Mouse (Mus musculus) heart, adult 11 months (tissue): ENCODE measurements at regions not wholly inside any gene's neighbourhood (a gene's known extent, or its start where the extent isn't known, plus 50 kb on each side); places are given as distances from the start of the nearest gene placed in this dataset.
"Not testable (repeated sequence)": the region's sequence is repeated elsewhere in the genome, so short reads cannot be mapped to it uniquely, and the experiment has no call there.

Experiments
- DNase-seq: peaks from one replicate; pipeline ENCODE4 v3.0.0; 2022

GRCm38 (mm10) chr2:107869304-107869958 is 579.0 kb downstream of the Kcna4 start:
- DNase-seq: peak; percentile 45

DNA sequence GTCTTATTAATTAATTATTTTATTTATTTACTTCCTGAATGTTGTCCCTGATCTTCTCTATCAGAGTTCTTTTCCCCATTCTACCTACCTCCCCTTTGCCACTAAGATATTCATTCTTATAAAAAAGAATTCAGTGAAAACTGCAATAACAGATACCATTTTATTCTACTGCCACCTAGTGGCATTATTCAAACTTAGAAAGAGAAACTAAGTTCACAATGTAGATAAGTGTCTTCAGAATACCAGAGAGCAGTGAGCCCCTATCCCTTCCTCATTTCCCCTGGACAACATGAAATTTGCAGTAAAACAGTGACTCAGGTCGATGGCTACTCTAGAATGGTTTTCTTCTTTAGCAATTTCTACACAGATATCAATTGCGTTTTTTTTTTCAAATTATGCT is 589.2 kb downstream of the Kcna4 start:
- no peak for DNase-seq

DNA sequence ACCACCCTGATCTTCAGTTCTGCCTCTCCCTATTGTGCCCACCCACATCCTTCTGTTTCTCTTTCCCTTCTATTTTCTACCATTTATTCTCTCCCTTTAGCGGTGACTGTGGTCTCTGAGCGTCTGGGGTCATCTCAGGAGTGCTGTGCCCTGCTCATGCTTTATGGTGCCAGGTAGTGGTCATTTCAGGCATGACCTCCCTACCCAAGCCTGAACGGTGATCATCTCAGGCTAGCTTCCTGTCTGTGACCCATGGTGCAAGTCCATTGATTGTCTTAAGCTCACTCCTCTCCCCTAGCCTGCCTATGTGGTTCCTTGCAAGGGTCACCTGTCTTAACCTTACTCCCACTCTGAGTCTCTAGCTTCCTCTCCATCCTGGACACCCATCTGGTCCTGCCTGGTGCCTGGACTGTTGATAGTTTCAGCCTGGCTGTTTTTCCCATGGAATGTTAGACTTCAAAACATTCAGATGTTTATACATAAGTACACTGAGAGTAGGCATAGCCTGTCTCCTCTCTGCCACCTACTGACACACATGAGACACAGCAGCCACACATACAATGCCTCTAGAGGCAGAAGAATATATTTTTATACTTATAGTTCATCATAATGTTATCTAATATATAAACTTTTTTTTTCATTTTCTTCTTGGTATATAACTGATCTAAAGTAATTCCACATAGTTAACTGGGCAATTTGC is 595.8 kb downstream of the Kcna4 start:
- no peak for DNase-seq

- DNase-seq: no peak
Observed at GRCm38 (mm10) chr2:107888245-107888644, 597.8 kb downstream of the Kcna4 start.

DNA sequence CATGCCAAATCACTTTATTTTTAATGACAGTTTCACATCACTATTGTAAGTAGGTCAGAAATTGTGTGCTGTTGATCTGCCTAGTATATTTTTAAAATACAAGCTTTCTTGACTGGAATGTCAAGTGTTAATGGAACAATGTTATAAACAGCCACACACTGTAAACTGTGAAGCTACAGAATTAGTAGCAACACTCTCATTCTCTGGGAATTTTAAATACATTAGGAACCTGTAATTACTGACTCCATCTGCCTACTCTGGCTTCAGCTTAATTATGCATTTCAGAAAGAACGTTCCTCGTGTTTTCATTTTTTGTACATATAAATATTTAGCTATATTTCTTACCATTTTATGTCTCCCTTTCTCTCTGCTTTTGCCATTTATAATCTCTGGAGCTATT is 634.7 kb downstream of the Kcna4 start:
- no peak for DNase-seq

- DNase-seq: no peak
Observed at GRCm38 (mm10) chr2:107926606-107927005, 636.2 kb downstream of the Kcna4 start.

- DNase-seq: no peak
Observed at GRCm38 (mm10) chr2:107935336-107935735, 644.9 kb downstream of the Kcna4 start.

- no peak for DNase-seq
Observed at GRCm38 (mm10) chr2:107935775-107936174, 645.3 kb downstream of the Kcna4 start.

DNA sequence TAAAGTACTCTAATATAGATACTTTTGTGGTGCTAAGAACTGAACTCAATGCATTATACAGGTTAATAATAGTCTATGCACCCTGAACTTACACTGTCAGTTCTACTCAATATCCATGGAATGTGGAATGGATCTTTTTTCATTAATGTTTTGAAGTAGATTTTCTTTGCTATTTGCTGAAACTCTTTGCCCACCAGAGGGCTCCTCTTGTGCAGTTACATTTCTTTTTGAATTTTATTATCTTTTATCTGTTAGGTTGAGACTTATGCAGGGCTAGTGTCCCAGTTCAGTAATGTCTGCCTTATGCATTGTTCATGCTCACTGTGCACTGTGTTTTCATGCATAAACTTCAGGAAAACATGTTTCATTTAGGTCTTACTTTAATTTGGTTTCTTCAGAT is 650.9 kb downstream of the Kcna4 start:
- DNase-seq: peak; percentile 49

DNA sequence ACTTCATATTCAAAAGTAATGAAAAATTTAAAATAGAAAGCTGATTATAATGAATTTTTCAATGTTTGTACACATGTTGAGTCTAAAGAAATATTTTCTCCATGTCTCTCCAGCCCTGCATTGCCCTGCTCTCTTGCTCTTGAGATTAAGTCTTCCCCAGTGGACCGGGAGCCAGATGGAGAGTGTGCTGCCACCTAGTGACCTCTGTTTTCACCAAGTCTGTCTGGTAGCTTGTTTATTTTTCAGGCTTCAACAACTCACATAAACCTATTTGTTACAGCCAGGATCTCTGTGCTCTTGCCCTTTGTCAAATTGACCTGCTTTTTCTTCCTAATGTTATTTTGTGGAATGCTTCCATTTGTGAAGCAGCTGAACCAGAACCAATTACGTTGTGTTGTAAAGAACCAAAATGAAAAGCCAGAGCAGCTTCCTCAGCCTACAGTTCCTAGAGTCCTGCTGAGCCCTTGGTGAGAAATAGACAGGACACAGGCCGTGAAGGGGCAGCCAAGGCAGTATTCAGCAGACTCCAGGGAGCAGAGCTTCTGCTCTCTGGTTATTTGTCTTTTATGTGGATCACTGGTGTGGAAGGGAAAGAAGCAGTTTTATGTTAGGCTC is 655.5 kb downstream of the Kcna4 start:
- DNase-seq: no peak

DNA sequence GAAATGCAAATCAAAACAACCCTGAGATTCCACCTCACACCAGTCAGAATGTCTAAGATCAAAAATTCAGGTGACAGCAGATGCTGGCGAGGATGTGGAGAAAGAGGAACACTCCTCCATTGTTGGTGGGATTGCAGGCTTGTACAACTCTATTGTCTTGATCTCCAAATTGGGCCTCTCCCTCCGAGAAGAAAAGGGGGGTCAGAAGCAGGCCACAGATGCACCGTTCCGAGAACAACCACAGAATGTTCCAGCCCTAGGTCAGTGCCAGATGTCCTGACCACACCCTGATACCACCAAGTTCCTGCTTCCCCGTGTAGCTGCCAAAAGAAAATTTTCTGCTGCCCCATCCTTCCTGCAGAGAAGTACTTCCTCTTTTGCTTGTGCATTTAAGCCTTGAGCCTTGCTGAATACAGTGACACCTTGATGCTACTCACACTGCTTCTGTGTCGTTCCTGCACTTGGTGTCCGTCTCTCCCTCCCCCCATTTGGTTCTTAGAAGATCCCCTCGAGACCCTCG is 665.2 kb downstream of the Kcna4 start:
- peak; percentile 52 for DNase-seq

DNA sequence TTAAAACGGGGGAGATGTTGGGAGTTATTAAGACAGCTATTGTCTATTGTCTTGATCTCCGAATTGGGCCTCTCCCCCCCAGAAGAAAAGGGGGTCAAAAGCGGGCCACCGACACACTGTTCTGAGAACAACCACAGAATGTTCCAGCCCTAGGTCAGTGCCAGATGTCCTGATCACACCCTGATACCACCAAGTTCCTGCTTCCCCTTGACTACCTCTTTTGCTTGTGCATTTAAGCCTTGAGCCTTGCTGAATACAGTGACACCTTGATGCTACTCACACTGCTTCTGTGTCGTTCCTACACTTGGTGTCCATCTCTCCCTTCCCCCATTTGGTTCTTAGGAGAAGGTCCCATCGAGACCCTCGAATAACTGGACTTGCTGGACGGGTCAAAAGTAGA is 673.5 kb downstream of the Kcna4 start:
- not testable (repeated sequence) for DNase-seq

DNA sequence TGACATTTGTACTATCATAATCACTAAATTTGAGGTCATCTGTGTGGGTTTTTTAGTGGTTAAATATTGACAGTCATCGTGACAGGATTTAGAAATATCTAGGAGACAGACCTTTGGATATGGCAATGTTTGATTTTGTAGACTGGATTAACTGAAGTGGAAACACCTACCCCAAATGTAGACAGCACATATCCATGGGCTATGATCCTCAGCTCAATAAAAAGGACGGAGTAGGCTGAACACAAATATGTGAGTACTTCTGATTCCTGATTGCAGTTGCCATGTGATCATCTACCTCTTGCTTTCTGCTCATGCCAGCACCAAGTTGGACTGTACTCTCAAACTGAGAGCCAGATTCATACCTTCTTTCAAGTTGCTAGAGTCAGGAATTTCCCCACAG is 674.4 kb downstream of the Kcna4 start:
- no peak for DNase-seq

- no peak for DNase-seq
Observed at GRCm38 (mm10) chr2:107965336-107966306, 675.2 kb downstream of the Kcna4 start.

DNA sequence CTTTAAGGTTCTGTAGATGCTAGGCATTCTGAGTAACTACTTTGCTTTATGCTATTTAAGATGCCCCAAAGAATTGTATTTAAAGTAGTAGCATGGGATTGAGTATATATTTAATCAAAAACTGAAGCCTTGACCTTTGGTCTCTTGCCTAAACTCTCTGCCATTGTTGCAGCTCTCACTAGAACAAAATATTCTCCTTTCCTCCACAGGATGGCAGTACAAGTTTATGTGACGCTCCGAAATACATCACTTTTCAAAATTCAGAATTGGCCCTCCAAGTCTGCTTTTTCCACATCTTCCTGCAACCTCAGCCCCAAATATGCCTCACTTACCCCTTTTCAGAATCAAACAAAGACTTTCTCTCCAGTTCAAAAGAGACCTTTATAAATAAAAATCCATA is 678.1 kb downstream of the Kcna4 start:
- DNase-seq: no peak

- DNase-seq: no peak
Observed at GRCm38 (mm10) chr2:107969526-107969925, 679.1 kb downstream of the Kcna4 start.

GRCm38 (mm10) chr2:107973528-107973927 is 683.1 kb downstream of the Kcna4 start:
- DNase-seq: no peak

- DNase-seq: peak; percentile 49
Observed at GRCm38 (mm10) chr2:107994831-107995230, 704.4 kb downstream of the Kcna4 start.

DNA sequence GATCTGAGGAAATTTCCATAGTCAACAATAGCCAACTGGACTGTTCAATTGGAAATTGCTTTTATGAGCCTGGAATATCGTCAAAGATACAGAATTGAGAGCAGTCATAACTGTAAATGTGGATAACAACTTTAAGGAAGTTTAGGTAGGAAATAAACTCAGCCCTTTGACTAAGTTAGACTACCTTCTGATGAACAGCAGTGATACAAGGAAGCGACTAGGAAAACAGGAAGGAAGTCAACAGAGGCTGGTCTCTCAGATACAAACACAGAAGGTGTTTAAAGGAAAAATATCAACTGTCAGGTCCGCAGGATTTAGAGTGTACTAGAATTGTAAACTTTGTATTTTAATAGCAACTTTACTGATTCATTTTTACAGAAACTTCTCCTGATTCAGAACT is 721.1 kb downstream of the Kcna4 start:
- DNase-seq: no peak

DNA sequence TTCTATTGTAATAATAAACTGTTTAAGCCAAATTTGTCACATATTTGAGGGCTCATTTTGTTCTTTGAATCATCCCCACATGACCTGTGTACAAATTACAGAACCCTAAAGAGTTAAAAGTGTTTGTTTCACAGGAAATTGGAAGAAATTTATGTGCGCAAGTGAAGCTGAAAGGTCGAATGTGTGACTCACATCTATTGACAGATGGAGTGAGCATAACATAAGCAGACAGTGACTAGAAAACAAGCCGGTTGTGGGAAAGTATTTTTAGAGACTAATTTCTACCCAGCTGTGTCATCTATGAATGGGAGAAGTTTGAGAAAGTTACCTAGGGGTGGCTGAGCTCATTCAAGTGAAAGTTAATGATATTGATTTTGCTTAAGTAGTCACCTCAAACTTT is 732.8 kb downstream of the Kcna4 start:
- DNase-seq: no peak

- no peak for DNase-seq
Observed at GRCm38 (mm10) chr2:108030657-108031056, 740.2 kb downstream of the Kcna4 start.

DNA sequence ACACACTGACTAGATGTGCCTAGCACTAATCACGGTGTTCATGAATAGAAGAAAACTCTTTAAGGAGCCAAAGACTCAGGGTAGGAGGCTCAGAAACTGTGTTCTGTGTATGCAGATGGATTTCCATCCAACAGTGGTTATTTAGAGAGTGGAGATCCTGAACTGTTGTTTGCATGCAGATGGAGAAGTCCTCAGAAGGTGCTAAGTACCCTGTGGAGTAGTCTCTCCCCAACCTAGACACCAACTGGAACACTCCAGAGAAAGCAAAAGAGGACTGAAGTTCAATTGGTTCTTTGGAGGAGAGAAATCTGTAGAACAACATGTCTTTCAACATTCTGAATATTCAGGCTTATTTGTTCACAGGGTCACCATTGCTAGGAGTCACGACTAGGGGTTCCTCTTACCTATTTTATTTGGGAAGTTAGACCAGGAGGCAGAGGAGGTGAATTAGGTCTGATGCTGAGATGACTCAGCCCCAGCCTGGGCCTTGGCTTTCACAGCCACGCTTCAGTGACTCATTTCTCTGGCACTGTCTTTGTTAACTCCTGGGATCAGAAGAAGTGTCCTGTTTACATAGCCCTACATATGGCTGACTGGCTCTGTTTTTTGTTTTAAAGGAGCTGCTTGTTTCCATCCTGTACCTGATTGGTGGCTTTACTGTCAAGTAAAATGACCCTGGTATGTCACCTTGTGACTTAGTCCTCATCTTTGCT is 742.0 kb downstream of the Kcna4 start:
- DNase-seq: no peak
